Mouse (Mus musculus): ENCODE results near the gene Qk. TPM values are rescaled to one million over a fixed set of nuclear protein-coding genes. Genes with fewer than 3 reads are reported as not detected.

Qk gene
- total and polyA plus RNA-seq, 3 experiments, result 58.4 to 1,938 (median 128) TPM

DNA sequence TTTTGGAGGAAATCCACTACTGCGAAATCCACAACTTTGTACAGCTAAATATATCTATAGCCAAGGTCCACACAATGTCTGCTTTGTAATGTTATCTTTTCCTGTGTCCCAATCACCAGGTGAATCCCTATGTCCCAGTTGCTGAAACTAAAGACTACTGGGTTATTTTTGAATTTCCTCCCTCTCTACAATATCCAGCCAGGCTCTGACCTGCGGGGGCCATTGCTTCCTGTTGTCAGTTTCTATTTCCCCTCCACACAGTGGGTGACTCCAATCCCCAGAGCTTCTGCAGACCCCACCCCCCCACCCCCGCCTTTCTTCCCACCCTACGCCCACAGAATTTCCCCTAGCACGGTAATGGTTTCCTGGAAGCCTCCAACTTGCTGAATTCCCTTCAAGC lies 47.4 kb upstream of the Qk start:
- no peaks in the 10 kb centered on the region; the same call in 1 of the 2 replicates for H3K79me2 ChIP-seq (ENCODE audit: control insufficient read depth, insufficient read depth, low read length, poor library complexity)
- no peaks in the 10 kb centered on the region for H3K36me3 ChIP-seq (ENCODE audit: control insufficient read depth in 1 of 2, insufficient read depth in 2 of 2, low read length in 2 of 2)
- H3K9ac ChIP-seq (ENCODE audit: control insufficient read depth, low read depth, low read length, poor library complexity, severe bottlenecking), result no peak overlapping the region
- no peak for DNase-seq (ENCODE audit: low read depth, low spot score)
- no peaks in the 10 kb centered on the region for H3K27me3 ChIP-seq (ENCODE audit: control insufficient read depth in 1 of 2, insufficient read depth in 2 of 2, low read length in 2 of 2)
- no peaks in the 10 kb centered on the region for H3K9me3 ChIP-seq (replicated peaks; ENCODE audit: insufficient read depth, low read length)
- no peak overlapping the region for H3K27ac ChIP-seq (ENCODE audit: control insufficient read depth, low read depth, low read length)
- TF ChIP-seq ETS1 (IDR thresholded peaks at IDR 0.05; ENCODE audit: low read depth, low read length), result no peak
- no peak for TF ChIP-seq ZMIZ1 (IDR thresholded peaks at IDR 0.05; ENCODE audit: low read depth, low read length)
- no peak for TF ChIP-seq POLR2AphosphoS5 (IDR thresholded peaks at IDR 0.05; ENCODE audit: borderline replicate concordance, low read depth, low read length)
- no peak for TF ChIP-seq RAD21 (IDR thresholded peaks at IDR 0.05; ENCODE audit: low read depth, low read length)
- no peak for TF ChIP-seq POLR2AphosphoS2 (IDR thresholded peaks at IDR 0.05; ENCODE audit: low read length)
- no peak for TF ChIP-seq ZNF384 (IDR thresholded peaks at IDR 0.05; ENCODE audit: low read depth, low read length)
- no peak for TF ChIP-seq MAFK (IDR thresholded peaks at IDR 0.05; ENCODE audit: borderline replicate concordance, low read depth, low read length)
- no peak for TF ChIP-seq NRF1 (IDR thresholded peaks at IDR 0.05; ENCODE audit: insufficient read depth, low read depth, low read length, poor library complexity, severe bottlenecking)
- TF ChIP-seq GATA1 (IDR thresholded peaks at IDR 0.05; ENCODE audit: low read depth, low read length), result no peak
- TF ChIP-seq ZKSCAN1 (IDR thresholded peaks at IDR 0.05; ENCODE audit: low read depth, low read length), result no peak
- no peak for TF ChIP-seq USF2 (IDR thresholded peaks at IDR 0.05; ENCODE audit: borderline replicate concordance in 1 of 2, insufficient read depth in 1 of 2, low read depth in 1 of 2, low read length in 2 of 2)
- no peak for TF ChIP-seq ZC3H11A (IDR thresholded peaks at IDR 0.05; ENCODE audit: low read depth, low read length)
- TF ChIP-seq TBP (IDR thresholded peaks at IDR 0.05; ENCODE audit: low read depth, low read length), result no peak
- no peak for TF ChIP-seq CHD1 (IDR thresholded peaks at IDR 0.05; ENCODE audit: low read depth, low read length)
- TF ChIP-seq UBTF (IDR thresholded peaks at IDR 0.05; ENCODE audit: borderline replicate concordance, insufficient read depth, low read depth, low read length), result no peak
- TF ChIP-seq MAX (IDR thresholded peaks at IDR 0.05; ENCODE audit: low read length), result no peak
- no peak for TF ChIP-seq EP300 (IDR thresholded peaks at IDR 0.05; ENCODE audit: low read depth in 1 of 2, low read length in 2 of 2)
- TF ChIP-seq MXI1 (IDR thresholded peaks at IDR 0.05; ENCODE audit: low read depth, low read length), result no peak
- TF ChIP-seq TAL1 (IDR thresholded peaks at IDR 0.05; ENCODE audit: low read length), result no peak
- no peak for TF ChIP-seq MYB (IDR thresholded peaks at IDR 0.05; ENCODE audit: low read depth, low read length)
- H3K4me1 ChIP-seq (ENCODE audit: control insufficient read depth in 1 of 2, insufficient read depth in 2 of 2, low read length in 2 of 2), result no peaks in the 10 kb centered on the region
- no peak overlapping the region for H3K4me3 ChIP-seq (ENCODE audit: control insufficient read depth in 1 of 2, insufficient read depth in 1 of 2, low read depth in 2 of 2, low read length in 2 of 2)

DNA sequence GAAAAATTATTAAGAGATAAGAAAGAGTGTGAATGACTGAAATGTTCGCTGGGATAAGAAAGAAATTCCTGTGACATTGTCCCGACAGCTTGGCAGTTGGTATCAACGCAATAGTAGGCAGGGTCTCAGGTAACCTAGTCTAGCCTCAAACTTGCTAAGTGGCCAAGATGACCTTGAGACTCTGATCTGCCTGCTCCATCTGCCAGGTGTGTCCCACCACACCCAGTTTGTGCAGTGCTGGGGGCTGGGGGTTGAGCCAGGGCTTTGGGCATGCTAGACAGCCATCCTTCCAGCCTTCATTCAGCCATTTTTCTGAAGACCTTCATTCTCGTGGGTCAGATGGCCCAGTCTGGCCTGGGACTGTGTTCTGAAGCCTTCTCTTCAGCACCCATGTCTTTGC lies 46.9 kb upstream of the Qk start:
- H3K9ac ChIP-seq (ENCODE audit: control insufficient read depth, low read depth, low read length, poor library complexity, severe bottlenecking), result no peak overlapping the region
- no peak overlapping the region for H3K27ac ChIP-seq (ENCODE audit: control insufficient read depth, low read depth, low read length)
- TF ChIP-seq GATA1 (IDR thresholded peaks at IDR 0.05; ENCODE audit: low read depth, low read length) (no peak), RCOR1 (IDR thresholded peaks at IDR 0.05; ENCODE audit: low read depth, low read length) (no peak), POLR2AphosphoS5 (IDR thresholded peaks at IDR 0.05; ENCODE audit: borderline replicate concordance, low read depth, low read length) (no peak), E2F4 (IDR thresholded peaks at IDR 0.05; ENCODE audit: borderline replicate concordance, low read depth, low read length) (no peak), MXI1 (IDR thresholded peaks at IDR 0.05; ENCODE audit: low read depth, low read length) (no peak), SIN3A (IDR thresholded peaks at IDR 0.05; ENCODE audit: low read length) (no peak), KAT2A (conservative IDR thresholded peaks at IDR 0.05; ENCODE audit: low read depth, low read length) (no peak), POLR2AphosphoS2 (IDR thresholded peaks at IDR 0.05; ENCODE audit: low read length) (no peak), MAX (IDR thresholded peaks at IDR 0.05; ENCODE audit: low read length) (no peak), SMC3 (IDR thresholded peaks at IDR 0.05; ENCODE audit: low read depth, low read length) (no peak), MEF2A (IDR thresholded peaks at IDR 0.05; ENCODE audit: extremely low read depth, insufficient replicate concordance, low read depth, low read length, poor library complexity, severe bottlenecking) (no peak), RAD21 (IDR thresholded peaks at IDR 0.05; ENCODE audit: low read depth, low read length) (no peak), ZC3H11A (IDR thresholded peaks at IDR 0.05; ENCODE audit: low read depth, low read length) (no peak)
- no peak for DNase-seq (ENCODE audit: low read depth, low spot score)
- H3K27me3 ChIP-seq (ENCODE audit: control insufficient read depth in 1 of 2, insufficient read depth in 2 of 2, low read length in 2 of 2), result no peaks in the 10 kb centered on the region
- no peaks in the 10 kb centered on the region for H3K9me3 ChIP-seq (replicated peaks; ENCODE audit: insufficient read depth, low read length)
- no peaks in the 10 kb centered on the region for H3K4me1 ChIP-seq (ENCODE audit: control insufficient read depth in 1 of 2, insufficient read depth in 2 of 2, low read length in 2 of 2)
- H3K36me3 ChIP-seq (ENCODE audit: control insufficient read depth in 1 of 2, insufficient read depth in 2 of 2, low read length in 2 of 2), result no peaks in the 10 kb centered on the region
- no peaks in the 10 kb centered on the region; the same call in 1 of the 2 replicates for H3K79me2 ChIP-seq (ENCODE audit: control insufficient read depth, insufficient read depth, low read length, poor library complexity)
- H3K4me3 ChIP-seq (ENCODE audit: control insufficient read depth in 1 of 2, insufficient read depth in 1 of 2, low read depth in 2 of 2, low read length in 2 of 2), result no peak overlapping the region

All from MEL (cell line).